Mouse (Mus musculus) heart, postnatal 4 days (tissue): ENCODE data around the gene Trim75. TPM values are rescaled to one million over a fixed set of nuclear protein-coding genes. Genes with fewer than 3 reads are reported as not detected.
"Not testable (repeated sequence)": the region's sequence is repeated elsewhere in the genome, so short reads cannot be mapped to it uniquely, and the experiment has no call there.

ENCODE experiments used
- DNase-seq: peaks from one replicate; pipeline ENCODE4 v3.0.0; 2021
- total RNA-seq, 2 experiments: library from RNA; stranded (reverse); gene quantifications; 2 replicates each; pipeline ENCODE4 v1.2.3; 2021

Gene Trim75
- total RNA-seq: not detected

GRCm38 (mm10) chr8:64987731-64988130, at the start of gene Trim75:
TSS of gene Trim75 (minus strand) at chr8:64987831.
- no peak for DNase-seq

- peak; percentile 5 for DNase-seq
These were observed 49.5 kb upstream of the Trim75 start, which contains the start of gene Apela for GRCm38 (mm10) chr8:65037117-65037533. TSS of gene Apela (minus strand) at chr8:65037336.

- no peak for DNase-seq
These were observed 46.5 kb upstream of the Trim75 start for GRCm38 (mm10) chr8:65034136-65034535.

- no peak for DNase-seq
These were observed 45.4 kb upstream of the Trim75 start for GRCm38 (mm10) chr8:65033056-65033455.

- DNase-seq: no peak
These were observed 44.5 kb upstream of the Trim75 start for GRCm38 (mm10) chr8:65032107-65032506.

- no peak for DNase-seq
These were observed 43.3 kb upstream of the Trim75 start for GRCm38 (mm10) chr8:65030735-65031485.

GRCm38 (mm10) chr8:65029776-65030175, 42.1 kb upstream of the Trim75 start:
- DNase-seq: no peak

- DNase-seq: no peak
These were observed 41.5 kb upstream of the Trim75 start for GRCm38 (mm10) chr8:65028959-65029686.

- peak; percentile 71 for DNase-seq
These were observed 34.9 kb upstream of the Trim75 start for GRCm38 (mm10) chr8:65022485-65022884.

GRCm38 (mm10) chr8:65018423-65018822, 30.8 kb upstream of the Trim75 start, which contains the start of the genes Trim61 and Trim60:
TSS of gene Trim61 (minus strand) at chr8:65018523.
TSS of gene Trim60 (minus strand) at chr8:65018584.
- DNase-seq: no peak

GRCm38 (mm10) chr8:65007616-65008015, 20.0 kb upstream of the Trim75 start:
- DNase-seq: not testable (repeated sequence)

GRCm38 (mm10) chr8:64998806-64999365, 11.3 kb upstream of the Trim75 start:
- no peak for DNase-seq

GRCm38 (mm10) chr8:64983150-64983897, 4.3 kb downstream of the Trim75 start:
- DNase-seq: no peak

- no peak for DNase-seq
These were observed 24.8 kb downstream of the Trim75 start for GRCm38 (mm10) chr8:64962836-64963235.

GRCm38 (mm10) chr8:64959025-64959424, 28.6 kb downstream of the Trim75 start:
- no peak for DNase-seq

- DNase-seq: no peak
These were observed 35.5 kb downstream of the Trim75 start for GRCm38 (mm10) chr8:64952101-64952500.

GRCm38 (mm10) chr8:64948371-64948770, 39.3 kb downstream of the Trim75 start:
- no peak for DNase-seq

- no peak for DNase-seq
These were observed 40.0 kb downstream of the Trim75 start for GRCm38 (mm10) chr8:64947698-64948034.

GRCm38 (mm10) chr8:64946820-64947697, 40.6 kb downstream of the Trim75 start, which contains the start of gene Tmem192:
TSS of gene Tmem192 (plus strand) at chr8:64947185.
- DNase-seq: peak; percentile 96

GRCm38 (mm10) chr8:64946441-64946819, 41.2 kb downstream of the Trim75 start:
- no peak for DNase-seq

- no peak for DNase-seq
These were observed 42.0 kb downstream of the Trim75 start for GRCm38 (mm10) chr8:64945606-64946005.

- no peak for DNase-seq
These were observed 42.8 kb downstream of the Trim75 start for GRCm38 (mm10) chr8:64944831-64945230.
